Mouse (Mus musculus): Measurements from ENCODE around the gene Ankrd28.

The Ankrd28 gene

DNA sequence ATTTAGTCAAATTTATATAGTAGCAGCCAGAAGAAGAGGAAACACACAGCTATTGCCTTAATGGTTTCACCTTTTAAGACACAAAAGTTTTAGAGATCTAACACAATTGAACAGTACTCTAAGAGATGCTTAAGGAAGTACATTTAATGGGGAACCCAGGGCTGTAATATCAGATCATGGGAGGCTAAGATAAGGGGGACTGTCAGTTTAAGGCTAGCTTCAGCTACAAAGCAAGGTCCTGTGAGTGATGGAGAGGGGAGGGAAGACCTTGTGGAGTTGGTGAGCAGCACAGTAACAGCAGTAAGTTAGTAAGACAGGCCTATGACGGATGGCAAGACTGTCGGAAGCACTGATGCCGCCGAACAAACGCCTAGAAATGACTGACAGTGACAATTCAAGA is 113.1 kb downstream of the Ankrd28 start:
- no peak for DNase-seq (ENCODE audit: low read depth, low spot score)

DNA sequence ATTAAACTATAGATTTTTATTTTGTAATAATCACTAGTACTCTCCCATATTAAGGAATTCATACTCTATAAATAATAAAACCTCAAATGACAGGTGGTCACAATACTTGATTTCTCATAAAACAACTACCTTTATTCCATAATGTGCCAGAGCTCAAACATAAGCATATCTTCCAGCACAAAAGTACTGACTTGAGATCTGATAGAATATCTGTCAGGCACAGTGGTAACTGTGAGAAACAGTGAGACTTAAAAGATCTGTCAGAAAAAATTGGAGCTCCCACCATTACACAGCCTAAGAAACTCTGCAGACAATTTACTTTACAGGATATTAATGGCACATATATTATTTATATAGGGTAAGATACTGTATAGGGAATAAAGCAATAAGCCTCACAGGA is 114.8 kb downstream of the Ankrd28 start:
- DNase-seq (ENCODE audit: low read depth, low spot score) = no peak

DNA sequence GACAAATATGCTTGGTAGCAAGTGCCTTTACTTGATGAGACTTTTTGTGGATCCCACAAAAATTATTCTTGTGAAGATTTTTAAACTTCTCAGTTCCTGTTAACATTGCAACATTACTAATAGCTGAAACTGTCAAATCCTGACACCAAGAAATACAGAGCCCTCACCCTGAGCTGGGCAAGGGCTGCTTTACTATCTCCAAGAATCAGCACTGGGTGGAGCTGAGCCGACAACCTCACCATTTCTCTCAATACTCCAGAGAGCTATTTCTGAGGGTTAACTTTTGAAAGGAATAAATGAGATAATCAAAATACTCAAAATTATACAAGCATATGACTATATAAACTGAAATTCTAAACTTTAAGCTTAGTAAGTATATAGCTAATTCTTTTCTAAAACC is 121.1 kb downstream of the Ankrd28 start:
- no peak for DNase-seq (ENCODE audit: low read depth, low spot score)

DNA sequence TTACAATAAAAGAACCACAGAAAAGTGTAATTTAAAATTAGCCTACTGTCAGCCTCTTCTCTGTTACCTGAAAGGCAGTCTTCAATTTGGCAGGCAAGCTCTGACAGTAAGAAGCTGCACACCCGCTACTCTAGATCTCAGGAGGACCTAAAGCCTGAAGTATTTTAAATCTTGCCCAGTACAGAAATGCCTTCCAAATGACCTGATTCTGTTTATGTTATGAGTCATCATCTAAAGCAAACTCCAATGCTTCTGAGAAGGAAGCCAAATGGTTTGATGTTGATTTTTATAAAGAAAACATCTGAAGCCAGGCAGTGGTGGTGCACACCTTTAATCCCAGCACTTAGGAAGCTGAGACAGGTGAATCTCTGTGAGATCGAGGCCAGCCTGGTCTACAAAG is 130.1 kb downstream of the Ankrd28 start:
- no peak for DNase-seq (ENCODE audit: low read depth, low spot score)

DNA sequence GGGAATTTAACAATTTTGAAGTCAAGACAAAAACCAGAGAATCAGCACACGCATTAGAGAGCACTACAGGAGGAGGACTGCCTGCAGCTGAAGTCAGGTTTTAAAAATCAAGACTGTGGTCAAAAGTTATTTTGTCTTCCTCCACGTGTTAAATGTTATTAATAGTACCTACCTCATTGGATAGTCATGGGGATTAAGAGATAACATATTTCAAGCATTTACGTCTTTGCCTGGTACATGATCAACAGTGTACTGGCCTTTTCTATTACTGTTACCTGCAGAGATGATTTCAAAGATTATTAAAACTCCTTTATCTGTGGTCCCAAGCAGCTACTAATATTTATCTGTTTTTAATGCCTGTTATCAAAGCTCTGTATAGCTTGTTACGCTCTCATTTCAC is 132.7 kb downstream of the Ankrd28 start:
- DNase-seq (ENCODE audit: low read depth, low spot score) = no peak

DNA sequence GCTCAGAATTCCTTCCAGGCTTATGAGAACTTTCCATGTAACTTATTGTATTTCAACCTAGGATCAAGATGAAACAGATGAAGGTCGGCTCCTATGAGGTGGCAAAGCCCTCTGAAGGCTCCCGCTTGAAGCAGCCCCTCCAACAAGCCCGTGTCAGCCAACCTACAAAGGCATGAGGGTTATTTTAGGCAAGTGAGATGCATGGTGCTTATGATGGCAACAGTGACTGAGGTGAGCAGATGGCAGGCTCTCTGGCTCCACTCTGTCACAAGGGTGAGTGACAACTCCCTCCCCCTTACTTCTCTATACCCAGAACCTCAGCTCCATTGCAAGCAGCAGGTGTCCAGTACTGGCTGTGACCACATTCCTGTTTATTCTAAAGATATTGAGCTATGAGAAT is 133.1 kb downstream of the Ankrd28 start:
- no peak for DNase-seq (ENCODE audit: low read depth, low spot score)

DNA sequence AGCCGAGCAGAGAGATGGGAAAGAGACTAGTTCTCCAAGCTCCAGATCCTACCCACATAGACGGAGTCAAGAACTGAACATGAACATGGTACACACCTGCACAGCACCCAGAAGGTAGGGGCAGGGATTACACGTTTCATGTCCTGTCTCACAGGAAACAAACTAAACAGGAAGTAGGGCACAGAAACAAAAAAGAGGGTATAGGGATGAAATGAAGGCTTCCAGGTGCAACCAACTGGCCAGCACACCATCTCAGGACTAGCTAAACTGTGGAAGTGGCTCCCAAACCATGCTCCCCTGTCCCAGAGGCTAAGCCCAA is 133.5 kb downstream of the Ankrd28 start:
- DNase-seq (ENCODE audit: low read depth, low spot score) = no peak

DNA sequence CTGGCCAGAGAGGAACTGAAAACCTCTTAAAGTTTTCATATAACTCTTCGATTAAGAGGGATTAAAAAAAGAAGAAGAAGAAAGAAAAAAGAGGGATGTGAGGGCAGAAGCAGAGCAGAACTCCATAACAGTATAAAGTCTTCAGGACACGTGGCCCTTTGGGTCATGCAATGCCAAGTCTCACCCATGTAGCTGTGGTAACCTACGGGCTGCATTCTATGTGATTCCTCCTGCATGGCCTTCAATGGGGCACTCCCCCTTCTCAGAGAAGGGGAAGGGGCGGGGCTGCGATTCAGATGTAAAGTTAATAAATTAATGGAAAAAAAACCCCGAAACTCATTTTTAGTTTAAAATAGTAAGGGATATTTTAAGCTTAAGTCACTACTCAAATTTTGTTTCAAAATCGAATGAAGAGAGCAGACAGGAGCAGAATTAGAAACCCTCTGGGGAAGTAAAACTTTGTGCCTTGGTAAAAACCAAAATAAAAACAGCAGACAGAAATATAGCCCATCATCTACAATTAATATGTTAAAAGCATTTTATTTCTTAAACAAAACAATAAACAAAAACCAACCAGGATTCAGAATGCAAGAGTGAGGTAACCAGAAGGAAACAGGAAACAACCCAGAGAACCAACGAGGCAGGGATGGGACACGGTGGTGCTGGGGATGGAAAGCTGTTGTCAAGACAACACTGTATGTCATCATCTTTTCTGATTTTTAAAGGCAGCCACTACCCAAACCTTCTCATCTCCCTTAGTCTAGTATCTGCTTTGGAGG is 134.1 kb downstream of the Ankrd28 start:
- no peak for DNase-seq (ENCODE audit: low read depth, low spot score)

DNA sequence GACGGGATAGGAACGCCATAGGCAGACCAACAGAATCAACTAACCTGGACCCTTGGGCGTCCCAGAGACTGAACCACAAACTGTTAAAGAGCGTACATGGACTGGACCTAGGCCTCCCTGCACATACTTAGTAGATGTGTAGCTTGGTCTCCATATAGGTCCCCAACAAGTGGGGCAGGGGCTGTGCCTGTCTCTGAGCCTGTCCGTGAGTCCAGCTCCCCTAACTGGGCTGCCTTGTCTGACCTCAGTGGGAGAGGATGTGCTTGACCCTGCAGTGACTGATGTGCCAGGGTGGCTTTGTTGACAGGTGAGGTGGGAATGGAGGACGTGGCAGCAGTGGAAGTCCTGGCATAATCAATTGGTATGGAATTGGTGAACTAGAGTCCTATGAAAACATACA is 137.9 kb downstream of the Ankrd28 start:
- DNase-seq (ENCODE audit: low read depth, low spot score) = no peak

DNA sequence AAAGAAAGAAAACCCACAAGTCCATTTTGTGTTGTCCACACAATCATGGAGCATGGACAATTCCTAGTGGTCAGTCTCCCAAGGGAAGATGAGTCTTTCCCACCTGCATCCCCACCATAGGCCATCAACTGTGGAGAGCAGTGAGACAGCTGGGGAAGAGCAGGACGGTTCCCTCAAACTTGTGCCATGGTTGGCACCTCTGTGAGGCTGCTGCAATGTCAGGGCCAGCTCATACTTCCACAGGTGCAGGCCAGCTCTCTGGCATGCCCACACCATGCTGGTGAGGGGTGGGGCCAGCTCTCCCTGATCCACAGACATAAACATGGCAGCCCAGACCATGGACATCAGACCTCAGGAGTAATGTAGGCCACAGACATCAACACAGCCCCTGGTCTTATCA is 144.2 kb downstream of the Ankrd28 start:
- DNase-seq (ENCODE audit: low read depth, low spot score) = no peak

DNA sequence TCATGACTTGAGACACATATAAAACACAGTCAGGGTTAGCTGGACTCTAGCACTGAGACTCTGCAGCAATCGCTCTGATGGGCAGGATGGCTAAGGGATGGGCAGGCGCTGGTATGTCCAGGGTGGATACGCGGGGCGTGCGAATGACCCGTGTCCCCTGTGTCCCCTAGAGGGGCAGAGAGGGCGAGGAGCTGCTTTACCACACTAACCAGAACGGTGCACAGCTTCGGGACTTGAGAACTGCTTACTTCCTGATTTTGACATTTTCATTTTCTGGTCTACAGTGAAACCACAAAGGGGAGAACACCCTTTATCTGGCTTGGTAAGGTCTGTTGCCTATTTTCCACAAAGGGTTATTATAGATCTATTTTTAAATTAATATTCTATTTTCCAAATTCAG is 144.8 kb downstream of the Ankrd28 start:
- DNase-seq (ENCODE audit: low read depth, low spot score) = no peak

DNA sequence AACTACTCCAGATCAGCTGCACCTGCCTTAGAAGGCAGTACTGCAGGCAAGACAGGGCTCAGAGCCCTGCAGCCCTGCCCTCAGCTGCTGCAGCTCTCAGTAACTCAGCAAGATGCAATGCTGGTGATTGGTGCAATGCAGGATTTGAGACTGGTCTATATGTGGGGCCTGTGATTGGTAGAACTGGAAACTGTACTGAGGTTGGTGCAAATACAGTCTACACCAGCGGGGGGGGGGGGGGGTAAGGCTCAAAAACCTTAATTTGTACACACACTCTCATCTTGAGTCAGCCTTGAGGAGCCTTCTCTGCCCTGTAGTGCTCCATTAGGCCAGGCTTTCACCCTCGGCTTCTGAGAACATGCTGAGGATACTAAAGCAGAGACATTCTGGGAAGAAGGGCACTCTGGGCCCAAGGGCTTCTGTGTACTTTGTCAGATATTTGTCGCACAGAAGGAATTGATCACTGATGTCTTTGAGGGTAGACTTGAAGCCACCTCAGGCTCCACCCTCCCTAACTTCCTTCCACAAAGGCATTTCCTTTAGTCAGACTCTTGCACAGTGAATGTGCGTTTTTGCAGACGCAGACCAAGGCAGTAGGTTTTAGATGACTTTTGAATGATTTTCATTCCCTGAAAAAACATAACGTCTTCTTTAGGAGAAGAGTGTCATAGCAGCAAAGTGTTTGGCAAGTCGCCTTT is 146.0 kb downstream of the Ankrd28 start:
- DNase-seq (ENCODE audit: low read depth, low spot score) = no peak

DNA sequence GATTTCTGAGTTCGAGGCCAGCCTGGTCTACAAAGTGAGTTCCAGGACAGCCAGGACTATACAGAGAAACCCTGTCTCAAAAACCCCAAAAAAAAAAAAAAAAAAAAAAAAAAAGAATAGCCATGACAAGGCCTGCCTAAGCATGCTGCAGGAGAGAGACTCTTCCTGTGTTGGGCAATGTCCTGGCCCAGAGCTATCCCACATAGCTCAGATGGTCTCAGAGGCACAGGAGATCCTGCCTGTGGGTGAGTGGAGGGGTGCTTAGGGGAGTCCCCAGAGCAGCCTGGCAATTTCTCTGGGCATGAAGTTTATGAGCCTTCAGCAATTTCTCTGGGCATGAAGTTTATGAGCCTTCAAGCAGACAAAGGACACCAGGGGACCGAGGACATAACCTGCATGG is 146.8 kb downstream of the Ankrd28 start:
- no peak for DNase-seq (ENCODE audit: low read depth, low spot score)

DNA sequence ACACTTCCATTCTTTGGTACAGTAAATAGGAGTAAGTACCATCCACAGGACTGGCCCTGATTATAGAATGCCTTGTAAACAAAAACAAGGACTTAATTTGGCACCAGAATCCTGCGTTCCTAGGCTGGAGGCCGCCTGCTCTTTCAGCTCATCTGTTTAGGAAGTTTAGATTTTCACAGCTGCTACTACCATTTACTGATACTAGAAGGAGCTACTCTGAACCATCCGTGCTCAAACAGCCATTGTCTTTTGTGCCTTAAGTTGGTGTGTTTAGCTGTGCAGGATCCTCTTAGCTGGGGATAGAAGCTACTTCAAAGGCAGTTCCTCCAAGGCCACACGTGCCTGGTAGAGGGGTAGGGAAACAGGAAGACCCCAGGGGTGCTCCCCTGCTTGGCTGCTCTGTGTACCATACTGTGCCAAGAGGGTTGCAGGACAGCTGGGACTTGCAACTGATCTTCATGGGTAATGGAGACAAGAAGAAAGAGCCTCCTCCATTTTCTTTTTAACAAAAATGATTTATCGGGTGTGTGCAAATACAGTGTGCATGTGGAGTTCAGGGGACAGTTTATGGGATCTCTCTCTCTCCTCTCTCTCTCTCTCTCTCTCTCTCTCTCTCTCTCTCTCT is 148.4 kb downstream of the Ankrd28 start:
- DNase-seq (ENCODE audit: low read depth, low spot score) = no peak

DNA sequence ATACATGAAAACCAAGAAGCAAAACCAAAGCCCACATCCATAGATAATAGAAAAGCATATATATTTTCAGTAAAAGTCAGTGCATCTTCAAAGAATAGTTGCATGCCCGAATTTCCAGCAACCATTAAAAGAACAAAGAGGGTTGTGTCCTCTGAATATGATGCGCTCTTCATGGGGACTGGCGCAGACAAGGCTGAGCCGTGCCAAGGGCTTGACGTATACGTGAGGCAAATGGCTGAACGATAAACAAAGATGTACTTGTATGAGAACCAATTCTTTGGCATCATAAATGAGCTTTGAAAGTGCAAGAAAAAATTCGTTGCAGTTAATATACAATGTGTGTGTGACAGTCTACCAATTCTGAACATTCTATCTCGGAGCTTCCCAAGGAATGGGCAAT is 149.2 kb downstream of the Ankrd28 start:
- no peak for DNase-seq (ENCODE audit: low read depth, low spot score)

DNA sequence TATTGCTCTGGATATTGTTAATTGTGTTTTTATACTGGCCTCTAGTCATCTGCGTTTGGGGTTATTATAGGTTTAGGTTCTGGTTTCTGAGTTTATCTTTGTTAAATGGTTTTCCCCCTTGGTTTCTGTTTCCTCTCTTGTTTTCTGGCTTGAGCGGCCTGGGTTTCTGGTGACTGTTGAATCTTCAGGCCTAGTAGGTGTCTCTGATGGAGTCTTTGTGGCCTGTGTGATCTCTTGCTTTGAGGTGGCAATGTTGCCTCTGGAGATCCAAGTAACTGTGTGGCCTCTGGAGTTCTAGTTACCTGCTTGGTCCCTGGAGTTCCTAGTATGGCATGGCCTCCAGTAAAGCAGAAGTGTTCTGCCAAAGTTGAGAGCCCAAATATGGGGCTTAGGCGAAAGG is 149.8 kb downstream of the Ankrd28 start:
- DNase-seq (ENCODE audit: low read depth, low spot score) = no peak

DNA sequence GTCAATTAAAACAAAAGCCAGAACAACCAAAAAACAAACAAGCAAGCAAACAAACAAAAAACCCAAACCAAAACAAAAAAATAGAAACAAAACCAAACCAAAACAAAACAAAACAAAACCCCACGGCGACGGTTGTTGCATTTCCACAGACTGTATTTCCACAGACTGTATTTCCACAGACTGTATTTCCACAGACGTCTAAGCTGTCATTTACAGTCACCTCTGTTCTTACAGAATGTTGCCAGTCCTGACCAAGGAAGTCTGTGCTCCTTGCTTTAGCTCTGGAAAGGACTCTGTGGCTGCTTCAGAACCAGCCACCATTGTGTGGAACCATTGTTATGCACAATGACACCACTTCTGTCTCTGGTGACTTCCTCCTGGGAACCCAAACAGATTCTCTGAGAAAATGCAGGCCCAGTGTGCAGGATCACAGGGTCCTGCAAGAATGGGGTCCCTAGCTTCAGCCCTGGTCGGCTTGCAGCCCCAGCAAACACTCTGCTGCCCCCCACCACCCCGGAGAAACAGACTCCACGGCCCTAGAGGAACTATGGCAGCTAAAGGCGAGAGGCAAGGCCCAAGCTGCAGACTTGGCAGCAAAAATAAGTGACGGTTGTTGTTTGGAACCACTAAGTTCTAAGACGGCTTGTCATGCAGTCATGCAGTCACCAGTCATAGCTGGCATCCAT is 158.7 kb downstream of the Ankrd28 start:
- DNase-seq (ENCODE audit: low read depth, low spot score) = no peak

DNA sequence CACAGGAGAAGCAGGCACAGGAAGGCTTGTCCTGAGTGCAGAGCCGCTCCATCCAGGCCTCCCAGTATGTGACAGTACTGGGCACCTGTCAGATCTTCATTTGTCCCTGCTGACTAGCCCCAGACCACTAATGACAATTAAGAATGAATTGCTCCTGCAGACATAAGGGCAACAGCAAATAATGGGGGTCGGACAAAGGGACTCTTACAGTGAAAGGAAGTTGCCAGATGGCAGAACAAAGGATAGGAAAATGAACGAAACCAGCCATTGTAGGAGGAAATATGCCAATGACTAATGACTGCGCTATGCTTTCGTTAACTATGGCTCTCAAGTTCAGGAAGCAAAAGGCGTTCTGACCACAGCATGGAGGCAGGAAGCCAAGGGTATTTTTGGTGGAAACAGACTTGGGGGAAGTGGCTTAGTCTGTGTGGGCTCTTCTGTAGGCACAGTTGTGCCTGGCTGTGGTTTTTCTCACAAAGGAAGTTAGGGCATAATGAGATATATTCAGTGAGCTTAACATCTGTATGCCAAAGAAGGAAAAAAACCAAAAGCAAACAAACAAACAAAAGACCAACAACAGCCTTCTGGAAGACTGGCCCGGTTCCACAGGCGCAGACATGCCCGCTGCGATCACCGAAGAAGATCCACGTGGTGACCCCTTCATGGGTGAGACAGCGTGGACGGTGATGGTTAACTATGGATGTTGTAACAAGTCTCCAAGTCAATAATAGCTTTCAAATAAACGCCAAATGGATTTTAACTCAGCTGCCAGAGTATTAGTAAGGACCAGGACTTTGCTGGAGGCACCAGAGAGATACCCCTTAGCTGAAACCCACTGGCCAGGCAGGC is 160.6 kb downstream of the Ankrd28 start:
- no peak for DNase-seq (ENCODE audit: low read depth, low spot score)

DNA sequence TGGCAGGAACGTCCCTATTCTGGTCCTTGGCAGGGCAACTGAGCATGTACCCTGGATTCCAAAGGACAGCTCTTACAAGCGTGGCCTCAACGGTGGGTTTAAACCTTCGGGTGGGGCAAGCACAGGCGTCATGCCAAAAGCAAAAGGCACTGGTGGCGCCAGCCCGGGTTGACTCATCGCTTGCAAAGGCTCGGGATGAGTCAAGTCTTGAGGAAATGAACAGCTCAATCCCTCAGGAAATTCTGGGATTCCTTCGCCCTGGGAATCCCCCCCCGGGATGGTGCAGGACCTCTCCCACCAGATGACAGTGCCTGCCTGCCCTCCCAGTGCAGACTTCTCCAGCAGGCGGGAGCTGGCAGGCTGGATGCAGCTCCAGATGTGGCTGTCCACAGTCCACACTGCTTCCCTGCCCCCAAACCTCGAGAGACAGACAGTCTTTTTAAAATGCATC is 161.3 kb downstream of the Ankrd28 start:
- DNase-seq (ENCODE audit: low read depth, low spot score) = no peak

DNA sequence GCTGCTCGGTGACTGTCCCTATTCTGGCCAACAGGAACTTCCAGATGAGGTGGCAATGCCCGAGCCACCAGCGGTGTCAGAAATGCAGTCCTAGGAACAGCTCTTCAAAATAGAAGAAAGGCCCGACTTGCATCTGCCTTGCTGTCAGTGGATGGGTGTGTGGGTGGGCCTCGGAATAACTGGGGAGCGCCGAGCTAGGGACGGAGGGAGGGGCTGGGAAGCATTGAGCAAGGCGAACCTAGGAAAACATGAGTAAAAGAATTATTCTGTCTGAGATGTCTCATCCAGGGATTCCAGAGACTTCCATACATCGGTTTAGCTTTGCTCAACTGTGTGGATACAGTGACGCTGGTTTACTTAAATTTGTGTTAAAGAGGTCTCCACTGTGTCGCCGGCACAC is 162.1 kb downstream of the Ankrd28 start:
- no peak for DNase-seq (ENCODE audit: low read depth, low spot score)

DNA sequence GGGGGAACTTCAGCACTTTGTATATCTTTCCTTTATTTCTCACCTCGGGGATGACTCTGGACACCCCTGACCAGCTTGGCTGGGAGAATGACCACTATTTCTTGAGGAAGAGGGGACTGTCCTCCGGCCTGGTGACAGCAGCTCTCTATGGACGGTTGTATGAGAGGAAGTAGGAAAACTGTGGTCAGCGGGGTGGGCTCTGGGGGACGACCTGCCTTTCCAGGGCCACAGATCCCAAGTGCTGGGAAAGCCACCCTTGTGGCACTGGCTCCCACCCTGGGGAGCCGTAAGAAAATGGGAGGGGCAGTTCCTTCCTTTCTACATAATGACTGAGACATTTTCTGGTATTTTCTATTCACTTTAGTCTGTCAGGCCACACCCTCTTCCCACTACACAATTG is 162.7 kb downstream of the Ankrd28 start:
- no peak for DNase-seq (ENCODE audit: low read depth, low spot score)
